Mouse (Mus musculus): ENCODE results near the gene Cacna1c.

GRCm38 (mm10) chr6:119227001-119227400, 30.8 kb upstream of the Cacna1c start:
- TF ChIP-seq POLR2A (IDR thresholded peaks at IDR 0.05; ENCODE audit: insufficient read depth, low read length) = no peak
- TF ChIP-seq CTCF (IDR thresholded peaks at IDR 0.05; ENCODE audit: low read depth, low read length) = no peak

Data from ES-Bruce4 (cell line).